Comparison of ENCODE assay signal across 8 mouse cellular contexts in genomic region chr14:49525176-49525930, GRCm38 (mm10). TPM values are rescaled to one million over a fixed set of nuclear protein-coding genes. Genes with fewer than 3 reads are reported as not detected.
DNase-seq lines count a peak whose midpoint lies in the region; ATAC-seq and TF ChIP-seq lines count a peak whose summit lies in the region.

No protein-coding gene starts in this region.

- TF ChIP-seq CTCF in E14TG2a.4 (conservative IDR thresholded peaks at IDR 0.05; ENCODE audit: low read length), result no peak

- intact Hi-C loops in heart, postnatal 14 days (cut with DNase I), result no loop called here

- peak overlapping the region; percentile 88 for H3K4me3 ChIP-seq in E14TG2a.4 (replicated peaks; ENCODE audit: low read length)
- peak overlapping the region; percentile 45 for H3K4me3 ChIP-seq in forebrain, embryonic 11.5 days (ENCODE audit: low read depth, low read length)

- H3K4me2 ChIP-seq in forebrain, embryonic 11.5 days (ENCODE audit: low read depth, low read length, severe bottlenecking), result peak overlapping the region; percentile 94

- peaks cover 7% of the 10 kb centered on the region; the same call in 1 of the 2 replicates for H3K4me1 ChIP-seq in E14TG2a.4 (replicated peaks; ENCODE audit: low read depth, low read length)
- 0 out of 2 replicates have a peak, but pooled peaks cover 4% of the 10 kb centered on the region for H3K4me1 ChIP-seq in forebrain, embryonic 11.5 days (replicated peaks; ENCODE audit: control insufficient read depth, insufficient read depth, low read length)

- peak; percentile 49 for DNase-seq in c-Kit-positive CD71-negative TER-119-negative erythroid progenitor cells, embryonic 14.5 days (ENCODE audit: low read depth)
- peak; percentile 87 for DNase-seq in forebrain, embryonic 11.5 days (ENCODE audit: low spot score)
- DNase-seq in heart, postnatal 14 days, result peak; percentile 77 to 78
- DNase-seq in kidney, postnatal 36 days, result peak; percentile 55 to 83
- DNase-seq in lung, adult 18-20 months, result peak; percentile 12 to 29
- DNase-seq in ovary, postnatal 10 days (ENCODE audit: low spot score), result peak; percentile 48
- peak; percentile 79 for DNase-seq in yolk sac, embryonic 10.5 days (ENCODE audit: low spot score)

- peak overlapping the region; percentile 50 for H3K9ac ChIP-seq in forebrain, embryonic 11.5 days (ENCODE audit: low read length)

- H3K36me3 ChIP-seq in E14TG2a.4 (ENCODE audit: insufficient read depth, low read length), result no peaks in the 10 kb centered on the region
- no peaks in the 10 kb centered on the region for H3K36me3 ChIP-seq in forebrain, embryonic 11.5 days (ENCODE audit: control insufficient read depth, insufficient read depth, low read length)

- peaks cover 23% of the 10 kb centered on the region for H3K27me3 ChIP-seq in E14TG2a.4 (ENCODE audit: insufficient read depth, low read length)
- no peaks in the 10 kb centered on the region; the same call in 1 of the 2 replicates for H3K27me3 ChIP-seq in forebrain, embryonic 11.5 days (ENCODE audit: control insufficient read depth, insufficient read depth, low read length)

- ATAC-seq in forebrain, embryonic 11.5 days (replicated peaks; ENCODE audit: low FRiP score), result peak; percentile 91

- 1% methylated on average over 55 of the region's 63 CpGs for WGBS in forebrain, embryonic 11.5 days

- no peak overlapping the region for H3K27ac ChIP-seq in forebrain, embryonic 11.5 days (ENCODE audit: low read depth, low read length)

- H3K9me3 ChIP-seq in E14TG2a.4 (ENCODE audit: low read length), result no peaks in the 10 kb centered on the region
- H3K9me3 ChIP-seq in forebrain, embryonic 11.5 days (ENCODE audit: control insufficient read depth, low read length), result no peaks in the 10 kb centered on the region

RNA-seq across cellular contexts. Expression of gene Slc35f4, which starts 0.5 kb away (rescaled TPM):
- 0.36 TPM in 1 of 2 replicates, not detected in the other for polyA plus RNA-seq in forebrain, embryonic 11.5 days (2014; fragmentation: Nextera tagmentation; extraction: Ambion mirVana)
- not detected for total RNA-seq in heart, postnatal 14 days (2021)

Comparison
In these comparisons a context has a peak if more than half of its experiments do, and no peak if none do; other contexts are left out.
1. DNase-seq: peak in every context shown above with its lines; median percentile 87 in forebrain, embryonic 11.5 days; 79 in yolk sac, embryonic 10.5 days; 78 in heart, postnatal 14 days; 69 in kidney, postnatal 36 days; 49 in c-Kit-positive CD71-negative TER-119-negative erythroid progenitor cells, embryonic 14.5 days; 48 in ovary, postnatal 10 days; 20 in lung, adult 18-20 months.